Mouse (Mus musculus) MEL (cell line): ENCODE data around the gene Fam172a. TPM values are rescaled to one million over a fixed set of nuclear protein-coding genes. Genes with fewer than 3 reads are reported as not detected.

ENCODE experiments used
- DNase-seq: peaks from one replicate; pipeline ENCODE4 v3.0.0; 2011; ENCODE audit warnings: low read depth, low spot score
- H3K27ac ChIP-seq: 2 replicates; pipeline ENCODE4 v1.5.1; 2012; ENCODE audit warnings: low read depth, mild to moderate bottlenecking, control low read depth, low read length, moderate library complexity; ENCODE audit not compliant: control insufficient read depth
- H3K27me3 ChIP-seq, 2 experiments: fragments of 150-350 bp in 1 of 2; sonication (generic) in 1 of 2; 2 replicates each; pipeline ENCODE4 v1.6.1; 2012; ENCODE audit warnings: low read length in 2 of 2, mild to moderate bottlenecking in 2 of 2, improper control_type of control experiment in 1 of 2, moderate library complexity in 1 of 2; ENCODE audit not compliant: insufficient read depth in 2 of 2, control insufficient read depth in 1 of 2
- H3K36me3 ChIP-seq, 2 experiments: 2 replicates each; pipeline ENCODE4 v1.6.1; 2012 to 2014; ENCODE audit warnings: low read length in 2 of 2, improper control_type of control experiment in 1 of 2, inconsistent platforms in 1 of 2, mild to moderate bottlenecking in 1 of 2; ENCODE audit not compliant: insufficient read depth in 2 of 2, control insufficient read depth in 1 of 2
- H3K4me1 ChIP-seq, 2 experiments: fragments of 150-350 bp in 1 of 2; sonication (generic) in 1 of 2; 2 replicates each; pipeline ENCODE4 v1.6.1; 2012; ENCODE audit warnings: low read length in 2 of 2, improper control_type of control experiment in 1 of 2, mild to moderate bottlenecking in 1 of 2; ENCODE audit not compliant: insufficient read depth in 2 of 2, control insufficient read depth in 1 of 2
- H3K4me3 ChIP-seq, 2 experiments: fragments of 150-350 bp in 1 of 2; sonication (generic) in 1 of 2; 2 replicates each; pipeline ENCODE4 v1.5.1; 2012; ENCODE audit warnings: low read depth in 2 of 2, low read length in 2 of 2, mild to moderate bottlenecking in 2 of 2, moderate library complexity in 2 of 2, control low read depth in 1 of 2, improper control_type of control experiment in 1 of 2; ENCODE audit not compliant: control insufficient read depth in 1 of 2, insufficient read depth in 1 of 2
- H3K79me2 ChIP-seq: 2 replicates; pipeline ENCODE4 v1.6.1; 2012; ENCODE audit warnings: mild to moderate bottlenecking, low read length, moderate library complexity; ENCODE audit not compliant: control insufficient read depth, poor library complexity, insufficient read depth
- H3K9ac ChIP-seq: 2 replicates; pipeline ENCODE4 v1.6.1; 2012; ENCODE audit warnings: low read depth, mild to moderate bottlenecking, control low read depth, low read length, moderate library complexity; ENCODE audit not compliant: control insufficient read depth, poor library complexity, severe bottlenecking
- H3K9me3 ChIP-seq: fragments of 150-350 bp; sonication (generic); replicated peaks from 2 replicates; pipeline ENCODE4 v1.6.1; 2012; ENCODE audit warnings: mild to moderate bottlenecking, low read length, improper control_type of control experiment, moderate library complexity; ENCODE audit not compliant: insufficient read depth
- BHLHE40 ChIP-seq: IDR thresholded peaks from 2 replicates; pipeline ENCODE4 v1.6.1; 2012; ENCODE audit warnings: low read depth, mild to moderate bottlenecking, inconsistent platforms, low read length, improper control_type of control experiment, borderline replicate concordance
- CHD1 ChIP-seq: IDR thresholded peaks from 2 replicates; pipeline ENCODE4 v1.6.1; 2012; ENCODE audit warnings: low read depth, mild to moderate bottlenecking, inconsistent platforms, low read length, improper control_type of control experiment
- CHD2 ChIP-seq: IDR thresholded peaks from 2 replicates; pipeline ENCODE4 v1.6.1; 2011; ENCODE audit warnings: low read length, improper control_type of control experiment
- CTCF ChIP-seq, 3 experiments: IDR thresholded peaks in 2 of 3; conservative IDR thresholded peaks in 1 of 3; 2 replicates each; pipeline ENCODE4 v1.5.1; 2011 to 2012; ENCODE audit warnings: low read length in 3 of 3, low read depth in 2 of 3, mild to moderate bottlenecking in 2 of 3, improper control_type of control experiment in 1 of 3, inconsistent platforms in 1 of 3, mixed read lengths in 1 of 3, moderate library complexity in 1 of 3; ENCODE audit not compliant: control insufficient read depth in 1 of 3, insufficient read depth in 1 of 3, poor library complexity in 1 of 3, severe bottlenecking in 1 of 3
- E2F4 ChIP-seq: IDR thresholded peaks from 2 replicates; pipeline ENCODE4 v1.6.1; 2011; ENCODE audit warnings: low read depth, low read length, improper control_type of control experiment, borderline replicate concordance
- ELF1 ChIP-seq: IDR thresholded peaks from 2 replicates; pipeline ENCODE4 v1.6.1; 2014; ENCODE audit warnings: low read depth, mild to moderate bottlenecking, inconsistent platforms, low read length, improper control_type of control experiment, moderate library complexity
- EP300 ChIP-seq, 2 experiments: IDR thresholded peaks; 2 replicates each; pipeline ENCODE4 v1.6.1; 2011; ENCODE audit warnings: improper control_type of control experiment in 2 of 2, low read length in 2 of 2, low read depth in 1 of 2, mild to moderate bottlenecking in 1 of 2
- GABPA ChIP-seq: IDR thresholded peaks from 2 replicates; pipeline ENCODE4 v1.6.1; 2012; ENCODE audit warnings: low read depth, mild to moderate bottlenecking, inconsistent platforms, low read length, improper control_type of control experiment, moderate library complexity
- GATA1 ChIP-seq: IDR thresholded peaks from 2 replicates; pipeline ENCODE4 v1.6.1; 2011; ENCODE audit warnings: low read depth, low read length, improper control_type of control experiment
- HCFC1 ChIP-seq: IDR thresholded peaks from 2 replicates; pipeline ENCODE4 v1.6.1; 2012; ENCODE audit warnings: low read depth, mild to moderate bottlenecking, inconsistent platforms, low read length, improper control_type of control experiment, moderate library complexity
- JUND ChIP-seq: IDR thresholded peaks from 2 replicates; pipeline ENCODE4 v1.6.1; 2011; ENCODE audit warnings: low read depth, mild to moderate bottlenecking, improper control_type of control experiment, low read length
- KAT2A ChIP-seq: conservative IDR thresholded peaks from 2 replicates; pipeline ENCODE4 v1.6.1; 2012; ENCODE audit warnings: low read depth, low read length, improper control_type of control experiment, inconsistent platforms
- MAX ChIP-seq: IDR thresholded peaks from 2 replicates; pipeline ENCODE4 v1.6.1; 2011; ENCODE audit warnings: low read length, improper control_type of control experiment
- MAZ ChIP-seq: IDR thresholded peaks from 2 replicates; pipeline ENCODE4 v1.6.1; 2012; ENCODE audit warnings: low read depth, mild to moderate bottlenecking, inconsistent platforms, low read length, improper control_type of control experiment
- MEF2A ChIP-seq: IDR thresholded peaks from 2 replicates; pipeline ENCODE4 v1.6.1; 2014; ENCODE audit warnings: low read depth, mild to moderate bottlenecking, inconsistent platforms, low read length, improper control_type of control experiment; ENCODE audit not compliant: poor library complexity, insufficient replicate concordance, severe bottlenecking; ENCODE audit errors: extremely low read depth
- MXI1 ChIP-seq: IDR thresholded peaks from 2 replicates; pipeline ENCODE4 v1.6.1; 2011; ENCODE audit warnings: mild to moderate bottlenecking, low read depth, low read length, improper control_type of control experiment
- MYB ChIP-seq: IDR thresholded peaks from 2 replicates; pipeline ENCODE4 v1.6.1; 2011; ENCODE audit warnings: mild to moderate bottlenecking, low read depth, low read length, improper control_type of control experiment
- MYC ChIP-seq: IDR thresholded peaks from 2 replicates; pipeline ENCODE4 v1.6.1; 2011; ENCODE audit warnings: low read depth, mild to moderate bottlenecking, low read length, improper control_type of control experiment, moderate library complexity
- NRF1 ChIP-seq: IDR thresholded peaks from 2 replicates; pipeline ENCODE4 v1.6.1; 2014; ENCODE audit warnings: low read depth, mild to moderate bottlenecking, inconsistent platforms, low read length, improper control_type of control experiment, moderate library complexity; ENCODE audit not compliant: poor library complexity, insufficient read depth, severe bottlenecking
- POLR2A ChIP-seq, 2 experiments: IDR thresholded peaks; 2 replicates each; pipeline ENCODE4 v1.6.1; 2011 to 2012; ENCODE audit warnings: low read length in 2 of 2, mild to moderate bottlenecking in 2 of 2, control low read depth in 1 of 2, improper control_type of control experiment in 1 of 2, low read depth in 1 of 2, moderate library complexity in 1 of 2; ENCODE audit not compliant: control insufficient read depth in 1 of 2, insufficient read depth in 1 of 2, poor library complexity in 1 of 2
- POLR2AphosphoS2 ChIP-seq: IDR thresholded peaks from 2 replicates; pipeline ENCODE4 v1.6.1; 2011; ENCODE audit warnings: low read length, improper control_type of control experiment
- POLR2AphosphoS5 ChIP-seq: IDR thresholded peaks from 2 replicates; pipeline ENCODE4 v1.6.1; 2012; ENCODE audit warnings: low read depth, borderline replicate concordance, mild to moderate bottlenecking, inconsistent platforms, low read length, moderate library complexity, mixed read lengths
- RAD21 ChIP-seq: IDR thresholded peaks from 2 replicates; pipeline ENCODE4 v1.6.1; 2011; ENCODE audit warnings: mild to moderate bottlenecking, low read depth, low read length, improper control_type of control experiment
- SIN3A ChIP-seq: IDR thresholded peaks from 2 replicates; pipeline ENCODE4 v1.6.1; 2012; ENCODE audit warnings: low read length, improper control_type of control experiment, inconsistent platforms
- SMC3 ChIP-seq: IDR thresholded peaks from 2 replicates; pipeline ENCODE4 v1.6.1; 2011; ENCODE audit warnings: low read depth, low read length, improper control_type of control experiment
- TAL1 ChIP-seq: IDR thresholded peaks from 2 replicates; pipeline ENCODE4 v1.6.1; 2012; ENCODE audit warnings: mild to moderate bottlenecking, inconsistent platforms, low read length, moderate library complexity, mixed read lengths
- TBP ChIP-seq: IDR thresholded peaks from 2 replicates; pipeline ENCODE4 v1.8.0; 2011; ENCODE audit warnings: low read depth, low read length, improper control_type of control experiment
- TCF12 ChIP-seq: IDR thresholded peaks from 2 replicates; pipeline ENCODE4 v1.6.1; 2014; ENCODE audit warnings: low read depth, mild to moderate bottlenecking, inconsistent platforms, low read length, improper control_type of control experiment, moderate library complexity
- UBTF ChIP-seq: IDR thresholded peaks from 2 replicates; pipeline ENCODE4 v1.6.1; 2012; ENCODE audit warnings: low read depth, mild to moderate bottlenecking, inconsistent platforms, low read length, improper control_type of control experiment, moderate library complexity, borderline replicate concordance; ENCODE audit not compliant: insufficient read depth
- USF1 ChIP-seq: IDR thresholded peaks from 2 replicates; pipeline ENCODE4 v1.6.1; 2014; ENCODE audit warnings: low read depth, mild to moderate bottlenecking, inconsistent platforms, low read length, improper control_type of control experiment, moderate library complexity
- USF2 ChIP-seq, 2 experiments: IDR thresholded peaks; 2 replicates each; pipeline ENCODE4 v1.6.1; 2011 to 2012; ENCODE audit warnings: improper control_type of control experiment in 2 of 2, low read length in 2 of 2, borderline replicate concordance in 1 of 2, inconsistent platforms in 1 of 2, low read depth in 1 of 2, mild to moderate bottlenecking in 1 of 2; ENCODE audit not compliant: insufficient read depth in 1 of 2
- ZC3H11A ChIP-seq: IDR thresholded peaks from 2 replicates; pipeline ENCODE4 v1.6.1; 2012; ENCODE audit warnings: low read depth, mild to moderate bottlenecking, inconsistent platforms, low read length, improper control_type of control experiment
- ZKSCAN1 ChIP-seq: IDR thresholded peaks from 2 replicates; pipeline ENCODE4 v1.6.1; 2012; ENCODE audit warnings: low read depth, mild to moderate bottlenecking, inconsistent platforms, low read length, improper control_type of control experiment, moderate library complexity
- ZMIZ1 ChIP-seq: IDR thresholded peaks from 2 replicates; pipeline ENCODE4 v1.6.1; 2012; ENCODE audit warnings: low read depth, mild to moderate bottlenecking, inconsistent platforms, low read length, improper control_type of control experiment, moderate library complexity
- ZNF384 ChIP-seq: IDR thresholded peaks from 2 replicates; pipeline ENCODE4 v1.6.1; 2012; ENCODE audit warnings: low read depth, mild to moderate bottlenecking, inconsistent platforms, low read length, improper control_type of control experiment
- polyA plus RNA-seq, 2 experiments: library from polyadenylated mRNA; stranded (reverse) in 1 of 2; unstranded in 1 of 2; fragments of >175 nt in 1 of 2; fragments of >200 nt in 1 of 2; gene quantifications; 2 replicates each; pipeline versions ENCODE4 v1.2.1 to v1.2.4; 2012; ENCODE audit warnings: low replicate concordance in 2 of 2, low read depth in 1 of 2; ENCODE audit not compliant: insufficient read length in 2 of 2, insufficient read depth in 1 of 2, missing spikeins in 1 of 2
- total RNA-seq: library from RNA; depleted of rRNA; stranded (reverse); fragments of 300-350 nt; gene quantifications from 2 replicates; pipeline ENCODE4 v1.2.3, GENCODE M21; 2012

Gene Fam172a
- total and polyA plus RNA-seq, 3 experiments, result 13.4 to 358 (median 19.6) TPM

- H3K27ac ChIP-seq, result peak overlapping the region; percentile 84
- H3K79me2 ChIP-seq, result peaks cover 16% of the 10 kb centered on the region
- peak overlapping the region; percentile 90 for H3K9ac ChIP-seq
- peak; percentile 83 for DNase-seq
- H3K27me3 ChIP-seq, result no peaks in the 10 kb centered on the region
- no peaks in the 10 kb centered on the region for H3K9me3 ChIP-seq
- H3K4me1 ChIP-seq, result peaks cover 3 to 10% of the 10 kb centered on the region in 2 experiments; a peak in 3 of 4 replicates
- peak overlapping the region; percentile 79 to 90 for H3K4me3 ChIP-seq
- H3K36me3 ChIP-seq, result peaks cover 0 to 18% of the 10 kb centered on the region in 2 experiments; a peak in 2 of 4 replicates
- no peak for TF ChIP-seq MAX
- TF ChIP-seq TAL1, result no peak
- no peak for TF ChIP-seq SMC3
- TF ChIP-seq POLR2A (IDR thresholded peaks at IDR 0.05; ENCODE audit: control insufficient read depth in 1 of 2, insufficient read depth in 1 of 2, low read depth in 1 of 2, low read length in 2 of 2, poor library complexity in 1 of 2), result peak in 1 of 2 experiments; percentile 47; a peak in 2 of 4 replicates
- no peak; the same call in 1 of the 2 replicates for TF ChIP-seq RAD21
- no peak for TF ChIP-seq ZC3H11A
- no peak for TF ChIP-seq ELF1
- no peak for TF ChIP-seq ZKSCAN1
- 0 out of 2 replicates have a peak, but pooled peaks have one; percentile 27 for TF ChIP-seq CHD1
- no peak for TF ChIP-seq ZNF384
- peak; percentile 36; the same call in 1 of the 2 replicates for TF ChIP-seq NRF1
- no peak for TF ChIP-seq MXI1
- no peak for TF ChIP-seq CHD2
- 0 out of 2 replicates have a peak, but pooled peaks have one; percentile 29 for TF ChIP-seq MYC
- no peak for TF ChIP-seq BHLHE40
- TF ChIP-seq USF2 (IDR thresholded peaks at IDR 0.05; ENCODE audit: borderline replicate concordance in 1 of 2, insufficient read depth in 1 of 2, low read depth in 1 of 2, low read length in 2 of 2), result no peak
- no peak for TF ChIP-seq ZMIZ1
- no peak for TF ChIP-seq POLR2AphosphoS2
- no peak; the same call in 1 of the 2 replicates for TF ChIP-seq SIN3A
- no peak for TF ChIP-seq POLR2AphosphoS5
- TF ChIP-seq MEF2A, result no peak
- TF ChIP-seq UBTF, result 0 out of 2 replicates have a peak, but pooled peaks have one; percentile 2
- TF ChIP-seq GATA1, result no peak
- TF ChIP-seq KAT2A, result no peak
- TF ChIP-seq HCFC1, result peak; percentile 25; the same call in 1 of the 2 replicates
- no peak for TF ChIP-seq TCF12
- peak; percentile 73; the same call in 1 of the 2 replicates for TF ChIP-seq MAZ
- no peak for TF ChIP-seq GABPA
- no peak for TF ChIP-seq MYB
- no peak for TF ChIP-seq E2F4
- TF ChIP-seq EP300 (IDR thresholded peaks at IDR 0.05; ENCODE audit: low read depth in 1 of 2, low read length in 2 of 2), result no peak
- no peak for TF ChIP-seq JUND
- no peak for TF ChIP-seq USF1
- TF ChIP-seq TBP, result peak; percentile 20; the same call in 1 of the 2 replicates
- TF ChIP-seq CTCF (IDR thresholded peaks at IDR 0.05 in 2 of 3, conservative IDR thresholded peaks at IDR 0.05 in 1 of 3; ENCODE audit: control insufficient read depth in 1 of 3, insufficient read depth in 1 of 3, low read depth in 2 of 3, low read length in 3 of 3, poor library complexity in 1 of 3, severe bottlenecking in 1 of 3), result peak in 1 of 3 experiments; percentile 3; a peak in 1 of 6 replicates
These were observed 501.7 kb downstream of the Fam172a start for GRCm38 (mm10) chr13:78203348-78204061.
